Comparison of ENCODE assay signal across 14 mouse cellular contexts in the genomic region with DNA sequence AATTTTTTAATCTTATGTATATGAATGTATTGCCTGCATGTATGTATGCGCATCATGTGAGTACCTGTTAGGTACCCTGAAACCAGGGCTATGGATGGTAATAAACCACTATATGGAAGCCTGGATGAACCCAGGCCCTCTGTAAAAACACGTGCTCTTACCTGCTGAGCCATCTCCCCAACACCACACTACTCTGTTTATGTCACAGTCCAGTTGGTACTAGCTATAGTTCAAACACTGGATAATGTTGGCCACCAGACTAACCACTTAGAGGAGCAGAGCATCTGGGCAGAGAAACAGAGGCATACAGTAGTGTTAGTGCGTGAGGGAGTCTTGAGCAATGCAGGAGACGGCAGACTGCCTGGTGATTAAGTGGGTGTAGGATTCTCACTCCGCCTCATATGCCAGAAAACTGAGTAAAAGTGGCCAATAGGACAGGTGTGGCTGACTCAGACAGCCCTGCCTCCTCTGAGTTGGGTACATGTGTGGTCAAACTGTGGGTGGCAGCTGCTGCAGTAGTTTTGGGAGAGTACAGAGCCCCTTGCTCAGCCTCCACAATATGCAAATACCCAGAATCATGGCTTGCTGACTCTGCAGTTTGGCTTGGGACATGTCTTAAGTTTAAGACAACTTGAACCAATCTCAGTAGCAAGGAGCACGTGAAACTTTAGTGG. TPM values are rescaled to one million over a fixed set of nuclear protein-coding genes. Genes with fewer than 3 reads are reported as not detected.
DNase-seq lines count a peak whose midpoint lies in the region; ATAC-seq and TF ChIP-seq lines count a peak whose summit lies in the region.
"Had no signal": no experiment of that assay in that cellular context is flagged by ENCODE, and none has a peak within 500 bp of the region (broad histone marks: within the 10 kb centered on the region; RNA-seq: fewer than 3 reads in every experiment).

No protein-coding gene starts in this region.

- ATAC-seq in heart, embryonic 14.5 days (ENCODE audit: insufficient number of reproducible peaks, insufficient read depth, low FRiP score, low read depth): 0 out of 2 replicates have a peak, but pooled peaks have one; percentile 22
- no peak for ATAC-seq in megakaryocyte, adult 5-6 weeks (ENCODE audit: poor library complexity, severe bottlenecking)
- ATAC-seq: midbrain, embryonic 15.5 days had no signal

- H3K27me3 ChIP-seq in heart, embryonic 14.5 days (ENCODE audit: control insufficient read depth, insufficient read depth, low read length): no peaks in the 10 kb centered on the region
- H3K27me3 ChIP-seq in megakaryocyte, embryonic 14.5 days (replicated peaks): no peaks in the 10 kb centered on the region
- H3K27me3 ChIP-seq in MEL (ENCODE audit: control insufficient read depth in 1 of 2, insufficient read depth in 2 of 2, low read length in 2 of 2): no peaks in the 10 kb centered on the region
- no peaks in the 10 kb centered on the region for H3K27me3 ChIP-seq in splenic B cell, adult 2 months (ENCODE audit: control insufficient read depth, insufficient read depth, low read length, poor library complexity, severe bottlenecking)
- H3K27me3 ChIP-seq in thymus, adult 2 months (ENCODE audit: control insufficient read depth, insufficient read depth, low read length): no peaks in the 10 kb centered on the region
- H3K27me3 ChIP-seq: midbrain, embryonic 15.5 days had no signal

- H3K9me3 ChIP-seq in heart, embryonic 14.5 days (ENCODE audit: control insufficient read depth, low read length): no peaks in the 10 kb centered on the region
- no peaks in the 10 kb centered on the region for H3K9me3 ChIP-seq in megakaryocyte, embryonic 14.5 days
- no peaks in the 10 kb centered on the region for H3K9me3 ChIP-seq in MEL (replicated peaks; ENCODE audit: insufficient read depth, low read length)
- H3K9me3 ChIP-seq: midbrain, embryonic 15.5 days had no signal

- no peak overlapping the region for H3K4me3 ChIP-seq in heart, embryonic 14.5 days (ENCODE audit: control insufficient read depth in 1 of 2, insufficient read depth in 1 of 2, low read depth in 1 of 2, low read length in 2 of 2)
- peak overlapping the region; percentile 8 for H3K4me3 ChIP-seq in megakaryocyte, embryonic 14.5 days (replicated peaks)
- no peak overlapping the region for H3K4me3 ChIP-seq in MEL (ENCODE audit: control insufficient read depth in 1 of 2, insufficient read depth in 1 of 2, low read depth in 2 of 2, low read length in 2 of 2)
- H3K4me3 ChIP-seq in thymus, adult 2 months (ENCODE audit: control insufficient read depth, insufficient read depth, low read length): no peak overlapping the region
- H3K4me3 ChIP-seq: midbrain, embryonic 15.5 days had no signal

- no peak overlapping the region for H3K9ac ChIP-seq in heart, embryonic 14.5 days (ENCODE audit: low read length)
- H3K9ac ChIP-seq in MEL (ENCODE audit: control insufficient read depth, low read depth, low read length, poor library complexity, severe bottlenecking): no peak overlapping the region
- H3K9ac ChIP-seq: liver, embryonic 14.5 days; midbrain, embryonic 15.5 days had no signal

- WGBS in heart, embryonic 14.5 days: 83% methylated on average over 6 of the region's 6 CpGs
- 86% methylated on average over 6 of the region's 6 CpGs for WGBS in thymus, adult 2 months

- peaks cover 59% of the 10 kb centered on the region for H3K79me2 ChIP-seq in MEL (ENCODE audit: control insufficient read depth, insufficient read depth, low read length, poor library complexity)

- DNase-seq in heart, postnatal 4 days: no peak
- no peak for DNase-seq in MEL (ENCODE audit: low read depth, low spot score)
- peak; percentile 48 for DNase-seq in splenic B cell, adult 2 months (ENCODE audit: low read depth, low spot score)
- DNase-seq in c-Kit-positive CD71-positive TER-119-positive erythroid progenitor cells, embryonic 14.5 days (ENCODE audit: low spot score): no peak
- no peak for DNase-seq in thymus, adult 2 months
- DNase-seq: adrenal gland, adult 8-10 months; cerebellum, adult 9-10 months; gastrocnemius, postnatal 14 days; kidney, adult 11 months had no signal

- TF ChIP-seq CTCF in MEL (IDR thresholded peaks at IDR 0.05 in 2 of 3, conservative IDR thresholded peaks at IDR 0.05 in 1 of 3; ENCODE audit: control insufficient read depth in 1 of 3, insufficient read depth in 1 of 3, low read depth in 2 of 3, low read length in 3 of 3, poor library complexity in 1 of 3, severe bottlenecking in 1 of 3): no peak
- no peak for TF ChIP-seq CTCF in thymus, adult 2 months (IDR thresholded peaks at IDR 0.05; ENCODE audit: borderline replicate concordance, control insufficient read depth, extremely low read depth, insufficient read depth, low read length, poor library complexity)

- H3K27ac ChIP-seq in heart, embryonic 14.5 days (replicated peaks in 1 of 2; ENCODE audit: control insufficient read depth in 1 of 2, insufficient read depth in 1 of 2, low read depth in 2 of 2, low read length in 2 of 2): no peak overlapping the region
- no peak overlapping the region for H3K27ac ChIP-seq in MEL (ENCODE audit: control insufficient read depth, low read depth, low read length)
- no peak overlapping the region for H3K27ac ChIP-seq in thymus, adult 2 months (ENCODE audit: control insufficient read depth, insufficient read depth, low read length)
- H3K27ac ChIP-seq: liver, embryonic 14.5 days; midbrain, embryonic 15.5 days had no signal

- TF ChIP-seq RAD21 in MEL (IDR thresholded peaks at IDR 0.05; ENCODE audit: low read depth, low read length): no peak

- no peak for TF ChIP-seq POLR2A in MEL (IDR thresholded peaks at IDR 0.05; ENCODE audit: control insufficient read depth in 1 of 2, insufficient read depth in 1 of 2, low read depth in 1 of 2, low read length in 2 of 2, poor library complexity in 1 of 2)
- no peak for TF ChIP-seq POLR2A in thymus, adult 2 months (IDR thresholded peaks at IDR 0.05; ENCODE audit: control insufficient read depth, extremely low read depth, insufficient read depth, low read length, poor library complexity)

- H3K4me2 ChIP-seq in heart, embryonic 14.5 days (ENCODE audit: low read length): no peak overlapping the region
- H3K4me2 ChIP-seq: midbrain, embryonic 15.5 days had no signal

- no peak for TF ChIP-seq EP300 in MEL (IDR thresholded peaks at IDR 0.05; ENCODE audit: low read depth in 1 of 2, low read length in 2 of 2)

- peaks cover 33 to 56% of the 10 kb centered on the region in 2 experiments for H3K4me1 ChIP-seq in heart, embryonic 14.5 days (ENCODE audit: control insufficient read depth in 2 of 2, insufficient read depth in 2 of 2, low read length in 2 of 2)
- peaks cover 48% of the 10 kb centered on the region for H3K4me1 ChIP-seq in megakaryocyte, embryonic 14.5 days
- H3K4me1 ChIP-seq in MEL (ENCODE audit: control insufficient read depth in 1 of 2, insufficient read depth in 2 of 2, low read length in 2 of 2): peaks cover 3 to 12% of the 10 kb centered on the region in 2 experiments
- peaks cover 19% of the 10 kb centered on the region for H3K4me1 ChIP-seq in thymus, adult 2 months (replicated peaks; ENCODE audit: control insufficient read depth, insufficient read depth, low read length)

- H3K36me3 ChIP-seq in heart, embryonic 14.5 days (ENCODE audit: control insufficient read depth, insufficient read depth, low read length): no peaks in the 10 kb centered on the region
- peaks cover 3% of the 10 kb centered on the region for H3K36me3 ChIP-seq in megakaryocyte, embryonic 14.5 days (replicated peaks; ENCODE audit: low read length)
- peaks cover 0 to 13% of the 10 kb centered on the region in 2 experiments; a peak in 2 of 4 replicates for H3K36me3 ChIP-seq in MEL (ENCODE audit: control insufficient read depth in 1 of 2, insufficient read depth in 2 of 2, low read length in 2 of 2)
- H3K36me3 ChIP-seq in splenic B cell, adult 2 months (ENCODE audit: control insufficient read depth, insufficient read depth, low read length, poor library complexity, severe bottlenecking): no peaks in the 10 kb centered on the region
- no peaks in the 10 kb centered on the region for H3K36me3 ChIP-seq in thymus, adult 2 months (ENCODE audit: control insufficient read depth, insufficient read depth, low read length)
- H3K36me3 ChIP-seq: midbrain, embryonic 15.5 days had no signal

TF ChIP-seq in MEL, 35 proteins besides CTCF, POLR2A, EP300 and RAD21:
- no peak for TF ChIP-seq MXI1 (IDR thresholded peaks at IDR 0.05; ENCODE audit: low read depth, low read length)
- TF ChIP-seq MAFK (IDR thresholded peaks at IDR 0.05; ENCODE audit: borderline replicate concordance, low read depth, low read length): 0 out of 2 replicates have a peak, but pooled peaks have one; percentile 39

RNA-seq across cellular contexts. Expression of gene Lnx2, which starts 20.7 kb away (rescaled TPM):
- 13.0 TPM in 2 replicates for polyA plus RNA-seq in heart, embryonic 14.5 days (2014; fragmentation: Nextera tagmentation; extraction: Ambion mirVana)
- total RNA-seq in heart, postnatal 4 days (2021): 10 to 100 TPM; 16.5 to 16.6 TPM
- 4.1 and 5.7 TPM in 2 replicates for polyA plus RNA-seq in megakaryocyte, embryonic 14.5 days (2012; ENCODE audit: insufficient read depth, low replicate concordance)
- 5.0 and 6.8 TPM in 2 replicates for total RNA-seq in megakaryocyte, adult 5-6 weeks (2015)
- total RNA-seq in megakaryocyte, adult 5-6 weeks (2017): 9.7 and 10.4 TPM in 2 replicates
- 19.4 and 22.0 TPM in 2 replicates for total RNA-seq in MEL (2012; rRNA removed)
- polyA plus RNA-seq in MEL (2012; ENCODE audit: insufficient read depth in 1 of 2, insufficient read length in 2 of 2, low read depth in 1 of 2, low replicate concordance in 2 of 2, missing spikeins in 1 of 2): 10 to 100 TPM in 1 of 2 experiments, not detected in 1; 26.1 TPM
- polyA plus RNA-seq in thymus, adult 2 months (2012; rRNA removed): 48.3 and 54.5 TPM in 2 replicates

RNA-seq across cellular contexts. Expression of gene Polr1d, which starts 21.1 kb away (rescaled TPM):
- 97.6 and 99.3 TPM in 2 replicates for polyA plus RNA-seq in heart, embryonic 14.5 days (2014; fragmentation: Nextera tagmentation; extraction: Ambion mirVana)
- 10 to 100 TPM; 78.1 to 81.6 TPM for total RNA-seq in heart, postnatal 4 days (2021)
- 78.9 and 100 TPM in 2 replicates for polyA plus RNA-seq in megakaryocyte, embryonic 14.5 days (2012; ENCODE audit: insufficient read depth, low replicate concordance)
- total RNA-seq in megakaryocyte, adult 5-6 weeks (2015): 126 and 134 TPM in 2 replicates
- total RNA-seq in megakaryocyte, adult 5-6 weeks (2017): 107 and 113 TPM in 2 replicates
- 460 and 506 TPM in 2 replicates for total RNA-seq in MEL (2012; rRNA removed)
- polyA plus RNA-seq in MEL (2012; ENCODE audit: insufficient read depth in 1 of 2, insufficient read length in 2 of 2, low read depth in 1 of 2, low replicate concordance in 2 of 2, missing spikeins in 1 of 2): 100 to 1,000 TPM; 185 to 388 TPM
- 51.7 and 55.1 TPM in 2 replicates for polyA plus RNA-seq in thymus, adult 2 months (2012; rRNA removed)
